ENCODE assay signal across 8 mouse cellular contexts in the genomic region with DNA sequence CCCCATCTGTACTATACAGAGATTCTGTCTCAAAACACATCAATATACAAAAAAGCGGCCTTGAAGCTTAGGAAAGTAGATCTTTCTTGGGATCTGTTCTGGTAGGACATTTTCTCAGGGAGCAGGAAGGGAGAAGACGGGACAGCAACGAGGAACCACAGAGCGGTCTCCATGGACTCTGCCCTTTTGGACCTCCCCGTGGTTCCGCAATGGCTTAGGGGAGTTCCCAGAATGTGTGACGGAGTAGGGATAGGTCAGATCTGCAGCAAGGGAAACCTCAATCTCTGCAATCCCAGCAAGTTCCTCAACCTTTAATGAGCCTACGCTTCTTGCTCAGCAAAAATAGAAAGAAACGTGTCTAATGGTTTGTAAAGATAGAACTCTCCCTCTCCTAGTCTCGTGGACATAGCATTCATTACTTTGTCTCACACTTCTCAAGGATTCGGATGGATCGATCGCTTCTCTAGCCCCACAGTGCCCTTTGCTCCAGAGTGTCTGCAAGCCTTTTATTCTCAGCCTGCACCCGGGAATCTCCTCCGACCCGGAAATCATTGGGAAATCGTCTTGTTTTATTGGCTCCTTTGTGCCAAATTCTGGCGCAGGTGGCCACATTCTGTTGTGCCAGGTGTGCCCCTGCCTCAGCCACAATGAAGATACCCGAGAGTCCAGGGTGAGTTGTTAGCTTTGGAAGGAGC. TPM values are rescaled to one million over a fixed set of nuclear protein-coding genes. Genes with fewer than 3 reads are reported as not detected.
A peak's percentile ranks its signal among the peaks of the same experiment; 100 is the strongest.
DNase-seq lines count a peak whose midpoint lies in the region; ATAC-seq lines count a peak whose summit lies in the region.

No protein-coding gene starts in this region.

- peak overlapping the region; percentile 46 for H3K4me3 ChIP-seq in forebrain, embryonic 15.5 days
- peak overlapping the region; percentile 60 for H3K4me3 ChIP-seq in limb, embryonic 10.5 days
- peak overlapping the region; percentile 53 for H3K4me3 ChIP-seq in stomach, embryonic 14.5 days (ENCODE audit: low read depth, low read length)

- peaks cover 17% of the 10 kb centered on the region for H3K4me1 ChIP-seq in forebrain, embryonic 15.5 days
- H3K4me1 ChIP-seq in limb, embryonic 10.5 days, result peaks cover 18% of the 10 kb centered on the region
- H3K4me1 ChIP-seq in stomach, embryonic 14.5 days (ENCODE audit: control insufficient read depth, insufficient read depth, low read length), result peaks cover 11% of the 10 kb centered on the region; the same call in 1 of the 2 replicates

- H3K27ac ChIP-seq in forebrain, embryonic 15.5 days (replicated peaks), result no peak overlapping the region
- H3K27ac ChIP-seq in limb, embryonic 10.5 days, result peak overlapping the region; percentile 84
- H3K27ac ChIP-seq in stomach, embryonic 14.5 days (ENCODE audit: low read length), result no peak overlapping the region; the same call in 1 of the 2 replicates

- H3K9ac ChIP-seq in forebrain, embryonic 15.5 days (replicated peaks), result peak overlapping the region; percentile 60
- peak overlapping the region; percentile 39 for H3K9ac ChIP-seq in stomach, embryonic 14.5 days (replicated peaks; ENCODE audit: low read depth, low read length)

- H3K36me3 ChIP-seq in forebrain, embryonic 15.5 days, result no peaks in the 10 kb centered on the region
- H3K36me3 ChIP-seq in limb, embryonic 10.5 days, result no peaks in the 10 kb centered on the region
- no peaks in the 10 kb centered on the region for H3K36me3 ChIP-seq in stomach, embryonic 14.5 days (ENCODE audit: control insufficient read depth, insufficient read depth, low read length)

- 9% methylated on average over 19 of the region's 19 CpGs for WGBS in forebrain, embryonic 15.5 days
- 18% methylated on average over 19 of the region's 19 CpGs for WGBS in limb, embryonic 10.5 days
- WGBS in stomach, embryonic 14.5 days, result 17% methylated on average over 19 of the region's 19 CpGs

- ATAC-seq in forebrain, embryonic 15.5 days (replicated peaks), result 0 out of 2 replicates have a peak, but pooled peaks have one; percentile 19
- ATAC-seq in megakaryocyte progenitor cell, adult 5-6 weeks (replicated peaks; ENCODE audit: poor library complexity), result peak; percentile 46; the same call in 1 of the 2 replicates
- peak; percentile 57; the same call in 1 of the 2 replicates for ATAC-seq in stomach, embryonic 14.5 days (ENCODE audit: insufficient number of reproducible peaks, insufficient read depth, low FRiP score, low read depth)

- no peaks in the 10 kb centered on the region for H3K27me3 ChIP-seq in forebrain, embryonic 15.5 days
- peaks cover 7% of the 10 kb centered on the region for H3K27me3 ChIP-seq in limb, embryonic 10.5 days (ENCODE audit: low read depth, poor library complexity, severe bottlenecking)
- H3K27me3 ChIP-seq in stomach, embryonic 14.5 days (ENCODE audit: control insufficient read depth, insufficient read depth, low read length), result no peaks in the 10 kb centered on the region

- intact Hi-C loops in left cerebral cortex, postnatal 36 days (cut with DNase I), result no loop called here

- no peaks in the 10 kb centered on the region for H3K9me3 ChIP-seq in forebrain, embryonic 15.5 days
- H3K9me3 ChIP-seq in limb, embryonic 10.5 days (replicated peaks), result no peaks in the 10 kb centered on the region
- no peaks in the 10 kb centered on the region for H3K9me3 ChIP-seq in stomach, embryonic 14.5 days (ENCODE audit: control insufficient read depth, low read depth, low read length)

- peak overlapping the region; percentile 62 for H3K4me2 ChIP-seq in forebrain, embryonic 15.5 days (replicated peaks)
- H3K4me2 ChIP-seq in stomach, embryonic 14.5 days (replicated peaks; ENCODE audit: low read depth, low read length), result peak overlapping the region; percentile 66

- peak; percentile 33 to 40 for DNase-seq in urinary bladder, adult 18-20 months (ENCODE audit: low spot score in 2 of 2)
- no peak for DNase-seq in urinary bladder, postnatal 10 days (ENCODE audit: low spot score)
- peak; percentile 38 for DNase-seq in heart, postnatal 4 days
- DNase-seq in limb, embryonic 10.5 days (ENCODE audit: low spot score), result peak; percentile 45
- no peak for DNase-seq in left cerebral cortex, postnatal 36 days (ENCODE audit: low spot score in 2 of 2)

RNA-seq across cellular contexts. Expression of a gene that starts 0.5 kb away (rescaled TPM):
- 13.0 and 13.4 TPM in 2 replicates for polyA plus RNA-seq in forebrain, embryonic 15.5 days (2015; fragmentation: Nextera tagmentation; extraction: Ambion mirVana)
- total RNA-seq in heart, postnatal 4 days (2021), result 10 to 100 TPM; 25.1 to 26.0 TPM
- 14.3 and 16.1 TPM in 2 replicates for polyA plus RNA-seq in limb, embryonic 10.5 days (2016; fragmentation: Nextera tagmentation; extraction: Ambion mirVana)
- total RNA-seq in megakaryocyte progenitor cell, adult 5-6 weeks (2015), result 0.15 TPM in 1 of 2 replicates, not detected in the other
- total RNA-seq in megakaryocyte progenitor cell, adult 5-6 weeks (2017), result 0.14 TPM in 1 of 2 replicates, not detected in the other
- polyA plus RNA-seq in stomach, embryonic 14.5 days (2014; fragmentation: Nextera tagmentation; extraction: Ambion mirVana), result 37.7 and 39.6 TPM in 2 replicates
- total RNA-seq in left cerebral cortex, postnatal 36 days (2021), result 10 to 100 TPM; 12.8 to 14.2 TPM

RNA-seq across cellular contexts. Expression of a gene that starts 15.2 kb away (rescaled TPM):
- polyA plus RNA-seq in forebrain, embryonic 15.5 days (2015; fragmentation: Nextera tagmentation; extraction: Ambion mirVana), result 42.7 and 45.2 TPM in 2 replicates
- 10 to 100 TPM; 25.0 to 26.5 TPM for total RNA-seq in heart, postnatal 4 days (2021)
- polyA plus RNA-seq in limb, embryonic 10.5 days (2016; fragmentation: Nextera tagmentation; extraction: Ambion mirVana), result 41.7 and 44.4 TPM in 2 replicates
- total RNA-seq in megakaryocyte progenitor cell, adult 5-6 weeks (2015), result 15.7 and 25.3 TPM in 2 replicates
- total RNA-seq in megakaryocyte progenitor cell, adult 5-6 weeks (2017), result 6.9 and 8.2 TPM in 2 replicates
- 31.9 and 34.0 TPM in 2 replicates for polyA plus RNA-seq in stomach, embryonic 14.5 days (2014; fragmentation: Nextera tagmentation; extraction: Ambion mirVana)
- total RNA-seq in left cerebral cortex, postnatal 36 days (2021), result 10 to 100 TPM; 38.2 to 42.9 TPM

Comparison
In these comparisons a context has a peak if more than half of its experiments do, and no peak if none do; other contexts are left out.
1. DNase-seq: peak in urinary bladder, adult 18-20 months (2 of 2), heart, postnatal 4 days (single experiment) and limb, embryonic 10.5 days (single experiment); none in urinary bladder, postnatal 10 days (single experiment) and left cerebral cortex, postnatal 36 days (0 of 2).
2. RNA of a gene that starts 0.5 kb away (total RNA-seq): 25.1 to 26.0 TPM in heart, postnatal 4 days and 12.8 to 14.2 TPM in left cerebral cortex, postnatal 36 days; 0.14 to 0.15 TPM in megakaryocyte progenitor cell, adult 5-6 weeks; every median in the first group is over 10 times any median in the second.
3. Peak in every context shown above with its lines, with median percentiles within 50 percentile points of each other: ATAC-seq and H3K4me3 ChIP-seq.